Mouse (Mus musculus) thymus, adult 2 months (tissue): ENCODE results near the gene Tgfbr2.

Experiments used
- CTCF ChIP-seq: fragments of 200-500 bp; IDR thresholded peaks from 2 replicates; pipeline ENCODE4 v1.5.1; 2012; ENCODE audit warnings: mild to moderate bottlenecking, control low read depth, low read length, moderate library complexity, borderline replicate concordance; ENCODE audit not compliant: control insufficient read depth, poor library complexity, insufficient read depth; ENCODE audit errors: extremely low read depth
- POLR2A ChIP-seq: fragments of 200-500 bp; IDR thresholded peaks from 2 replicates; pipeline ENCODE4 v1.6.1; 2012; ENCODE audit warnings: mild to moderate bottlenecking, low read length, control low read depth, moderate library complexity; ENCODE audit not compliant: control insufficient read depth, poor library complexity, insufficient read depth; ENCODE audit errors: extremely low read depth

DNA sequence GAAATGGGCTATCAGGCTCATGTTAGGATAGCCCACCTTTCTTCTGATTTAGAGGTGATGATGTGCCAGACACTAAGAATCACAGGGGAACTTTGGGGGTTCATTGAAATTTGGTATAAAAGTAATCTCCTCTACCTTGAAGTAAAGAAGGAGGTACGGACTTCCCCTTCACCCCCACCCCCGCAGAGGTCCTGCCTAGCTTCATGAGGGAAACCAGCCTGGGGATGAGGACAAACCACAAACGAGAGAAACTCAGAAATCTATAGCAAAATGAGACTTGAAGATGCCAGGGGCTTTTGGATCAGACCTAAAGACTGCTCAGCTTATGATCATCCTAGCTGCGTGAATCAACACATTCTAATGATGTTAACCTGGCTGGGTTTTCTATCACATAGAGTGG lies 14.7 kb upstream of the Tgfbr2 start:
- TF ChIP-seq POLR2A (no peak), CTCF (no peak)
